Mouse (Mus musculus) midbrain, embryonic 11.5 days (tissue): ENCODE data around the gene Rasa3. TPM values are rescaled to one million over a fixed set of nuclear protein-coding genes. Genes with fewer than 3 reads are reported as not detected.

Experiments used
- ATAC-seq: fragments of 200-750 bp; cut with Nextera tagmentation; 2 replicates; pipeline ENCODE4 v1.8.0; 2017; ENCODE audit warnings: moderate TSS enrichment, moderate library complexity; ENCODE audit not compliant: low FRiP score
- DNase-seq: peaks from one replicate; pipeline ENCODE4 v3.0.0; 2015; ENCODE audit warnings: low spot score; ENCODE audit errors: missing footprints
- H3K27ac ChIP-seq: fragments of 300-500 bp; sonication (generic); 2 replicates; pipeline ENCODE4 v1.5.1; 2014; ENCODE audit warnings: low read depth, low read length
- H3K27me3 ChIP-seq: fragments of 300-500 bp; sonication (generic); 2 replicates; pipeline ENCODE4 v1.6.1; 2014; ENCODE audit warnings: mild to moderate bottlenecking, low read length, moderate library complexity, mixed read lengths; ENCODE audit not compliant: control insufficient read depth, insufficient read depth
- H3K36me3 ChIP-seq: fragments of 300-500 bp; sonication (generic); 2 replicates; pipeline ENCODE4 v1.6.1; 2014; ENCODE audit warnings: mild to moderate bottlenecking, low read length, moderate library complexity, mixed read lengths; ENCODE audit not compliant: control insufficient read depth, insufficient read depth
- H3K4me1 ChIP-seq: fragments of 300-500 bp; sonication (generic); 2 replicates; pipeline ENCODE4 v1.6.1; 2014; ENCODE audit warnings: low read length; ENCODE audit not compliant: control insufficient read depth, insufficient read depth
- H3K4me2 ChIP-seq: fragments of 300-500 bp; sonication (generic); 2 replicates; pipeline ENCODE4 v1.6.1; 2014; ENCODE audit warnings: mild to moderate bottlenecking, moderate library complexity
- H3K4me3 ChIP-seq: fragments of 300-500 bp; sonication (generic); 2 replicates; pipeline ENCODE4 v1.5.1; 2014; ENCODE audit warnings: low read depth, low read length
- H3K9ac ChIP-seq: fragments of 300-500 bp; sonication (generic); 2 replicates; pipeline ENCODE4 v1.6.1; 2014; ENCODE audit warnings: low read length
- H3K9me3 ChIP-seq: fragments of 300-500 bp; sonication (generic); 2 replicates; pipeline ENCODE4 v1.6.1; 2016; ENCODE audit warnings: low read length; ENCODE audit not compliant: control insufficient read depth
- WGBS: fragments of 180-500 bp; shearing (Covaris S2); extraction: QIAGEN DNeasy Blood & Tissue Kit; methylation state at CpG from one replicate; pipeline ENCODE4 v1.1.7; 2014; 5-methylcytosine and 5-hydroxymethylcytosine counted together
- polyA plus RNA-seq: library from polyadenylated mRNA; unstranded; fragments of >200 nt; fragmentation: Nextera tagmentation; extraction: Ambion mirVana; gene quantifications from 2 replicates; pipeline ENCODE4 v1.2.1, GENCODE M21; 2014

Rasa3 gene
- polyA plus RNA-seq, 1 experiment from 2014 or later: 19.8 TPM

DNA sequence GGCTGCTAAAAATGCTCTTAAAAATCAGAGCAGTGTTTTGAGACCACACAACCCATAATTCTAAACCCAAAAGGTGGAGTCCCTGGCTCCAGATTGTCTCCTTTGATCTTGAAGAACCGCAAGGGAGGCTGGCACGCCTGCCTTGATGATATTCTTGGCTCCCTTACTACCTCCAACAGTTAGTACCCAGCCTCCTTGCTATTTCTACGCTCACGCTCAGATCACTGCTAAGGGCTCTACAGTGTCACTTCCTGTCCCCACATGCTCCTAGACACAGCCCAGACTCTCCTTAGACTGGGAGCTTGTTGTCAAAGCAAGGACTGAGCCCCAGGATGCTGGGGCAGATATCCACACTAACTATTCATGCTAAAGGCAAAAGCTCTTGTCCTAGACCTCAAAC lies 46.6 kb downstream of the Rasa3 start:
- 91% methylated on average over 4 of the region's 4 CpGs for WGBS
- ATAC-seq: no peak
- Histone ChIP-seq H3K9me3 (no peaks in the 10 kb centered on the region), H3K4me1 (no peaks in the 10 kb centered on the region), H3K4me2 (no peak overlapping the region), H3K27ac (no peak overlapping the region), H3K27me3 (no peaks in the 10 kb centered on the region), H3K9ac (no peak overlapping the region), H3K36me3 (no peaks in the 10 kb centered on the region), H3K4me3 (no peak overlapping the region)
- DNase-seq: no peak

DNA sequence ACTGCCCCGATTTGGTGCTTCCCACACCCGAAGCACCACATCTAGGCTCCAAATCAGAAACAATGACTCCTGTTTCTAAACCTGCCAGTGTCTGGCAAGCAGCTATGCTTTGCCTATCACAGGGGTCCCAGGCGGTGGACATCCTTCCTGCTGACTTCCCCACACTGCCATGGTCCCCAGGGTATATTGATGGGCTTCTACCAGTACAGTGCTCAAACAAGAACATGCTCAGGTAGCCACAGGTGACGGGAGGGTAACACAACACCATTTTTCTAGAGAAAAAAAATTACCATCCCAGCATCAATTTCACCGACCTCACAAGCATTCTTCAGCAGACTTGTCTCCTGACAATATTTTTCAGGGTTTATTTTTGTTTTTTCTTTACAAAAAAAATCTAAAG lies 47.2 kb downstream of the Rasa3 start:
- Histone ChIP-seq H3K27ac (no peak overlapping the region), H3K4me1 (no peaks in the 10 kb centered on the region), H3K9me3 (no peaks in the 10 kb centered on the region), H3K4me2 (no peak overlapping the region), H3K36me3 (no peaks in the 10 kb centered on the region), H3K27me3 (no peaks in the 10 kb centered on the region), H3K4me3 (no peak overlapping the region), H3K9ac (no peak overlapping the region)
- ATAC-seq (no peak), DNase-seq (no peak)
- 78% methylated on average over 5 of the region's 5 CpGs for whole genome bisulfite sequencing

DNA sequence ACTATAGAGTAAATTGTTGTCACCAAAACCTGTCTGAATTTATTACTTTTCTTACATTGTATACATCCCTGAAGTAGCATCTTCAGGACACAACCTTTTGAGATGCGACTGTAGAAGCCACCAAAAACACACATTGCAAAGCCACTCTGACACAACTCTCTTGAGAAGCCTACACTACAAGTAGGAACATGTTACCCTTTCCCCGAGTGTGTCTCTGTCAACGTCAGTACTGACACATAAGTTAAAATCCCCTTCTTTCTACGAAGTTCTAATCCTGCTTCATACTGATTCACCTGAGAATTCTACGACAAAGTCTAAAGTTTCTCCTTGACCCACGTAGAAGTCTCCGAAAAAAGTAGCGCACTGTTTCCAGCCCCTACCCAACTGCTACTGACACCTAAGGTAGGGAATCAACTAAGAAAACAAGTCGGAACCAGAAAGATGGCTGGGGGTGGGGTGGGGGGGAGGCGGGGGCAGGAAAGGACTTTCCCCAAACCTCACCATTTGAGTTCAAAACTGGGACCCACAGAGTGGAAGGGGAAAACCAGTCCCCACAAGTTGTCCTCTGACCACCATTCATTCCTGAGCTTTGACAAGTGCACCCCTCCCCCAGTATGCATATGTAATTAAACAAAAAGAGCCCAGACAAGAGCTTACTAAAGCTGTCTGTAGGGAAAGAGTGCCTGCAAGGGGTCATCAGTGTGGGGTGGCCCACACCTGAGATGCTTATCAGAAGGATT lies 47.9 kb downstream of the Rasa3 start:
- WGBS: 82% methylated on average over 10 of the region's 10 CpGs
- Histone ChIP-seq H3K4me1 (peaks cover 5% of the 10 kb centered on the region; the same call in 1 of the 2 replicates), H3K4me2 (no peak overlapping the region), H3K36me3 (no peaks in the 10 kb centered on the region), H3K9me3 (no peaks in the 10 kb centered on the region), H3K27ac (no peak overlapping the region), H3K9ac (no peak overlapping the region), H3K27me3 (no peaks in the 10 kb centered on the region), H3K4me3 (no peak overlapping the region)
- DNase-seq: no peak
- ATAC-seq: no peak

DNA sequence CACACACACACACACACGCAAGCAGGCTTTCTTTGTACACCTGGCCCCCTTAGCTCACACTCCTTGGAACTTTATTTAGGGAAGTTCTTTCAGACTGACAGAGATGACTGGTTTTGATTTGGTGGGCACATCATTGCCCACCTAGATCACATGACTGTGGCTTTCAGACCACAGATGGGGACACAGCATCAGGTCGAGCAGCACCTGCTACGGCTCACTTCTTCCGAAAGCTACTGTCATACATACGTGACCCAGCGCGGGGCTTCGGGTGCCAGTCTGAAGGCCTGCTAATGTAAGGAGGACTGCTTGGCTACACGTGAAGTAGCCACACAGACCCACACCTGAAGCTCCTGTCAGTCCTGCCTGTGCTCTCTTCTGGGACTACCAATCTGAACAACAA lies 49.3 kb downstream of the Rasa3 start:
- Histone ChIP-seq H3K9me3 (no peaks in the 10 kb centered on the region), H3K4me1 (peaks cover 15% of the 10 kb centered on the region), H3K4me3 (no peak overlapping the region), H3K36me3 (no peaks in the 10 kb centered on the region), H3K27ac (no peak overlapping the region), H3K9ac (no peak overlapping the region), H3K4me2 (no peak overlapping the region), H3K27me3 (no peaks in the 10 kb centered on the region)
- 94% methylated on average over 9 of the region's 9 CpGs for WGBS
- ATAC-seq (no peak), DNase-seq (no peak)

DNA sequence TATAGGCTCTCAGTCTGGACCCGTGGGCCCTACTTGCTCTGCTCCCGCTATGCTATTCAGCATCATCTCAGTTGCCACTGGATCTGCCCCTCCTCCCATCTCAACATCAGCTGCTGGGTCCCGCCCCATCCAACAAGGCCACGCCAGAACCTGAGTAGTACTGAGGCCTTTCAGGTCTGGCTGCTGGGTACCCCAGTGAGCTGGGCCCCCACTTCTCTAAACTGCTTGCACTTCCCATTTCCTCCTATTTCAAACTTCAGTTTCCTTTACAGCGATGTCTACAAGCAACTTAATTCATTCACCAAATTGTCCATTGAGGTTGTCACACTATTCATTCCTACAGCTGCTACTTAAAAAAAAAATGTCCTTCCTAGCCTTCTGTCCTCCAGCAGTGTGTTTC lies 49.8 kb downstream of the Rasa3 start:
- Histone ChIP-seq H3K4me2 (no peak overlapping the region), H3K9me3 (no peaks in the 10 kb centered on the region), H3K9ac (no peak overlapping the region), H3K27ac (no peak overlapping the region), H3K4me3 (no peak overlapping the region), H3K4me1 (peaks cover 18% of the 10 kb centered on the region), H3K36me3 (no peaks in the 10 kb centered on the region), H3K27me3 (no peaks in the 10 kb centered on the region)
- WGBS: 93% methylated on average over 5 of the region's 5 CpGs
- ATAC-seq (no peak), DNase-seq (no peak)

DNA sequence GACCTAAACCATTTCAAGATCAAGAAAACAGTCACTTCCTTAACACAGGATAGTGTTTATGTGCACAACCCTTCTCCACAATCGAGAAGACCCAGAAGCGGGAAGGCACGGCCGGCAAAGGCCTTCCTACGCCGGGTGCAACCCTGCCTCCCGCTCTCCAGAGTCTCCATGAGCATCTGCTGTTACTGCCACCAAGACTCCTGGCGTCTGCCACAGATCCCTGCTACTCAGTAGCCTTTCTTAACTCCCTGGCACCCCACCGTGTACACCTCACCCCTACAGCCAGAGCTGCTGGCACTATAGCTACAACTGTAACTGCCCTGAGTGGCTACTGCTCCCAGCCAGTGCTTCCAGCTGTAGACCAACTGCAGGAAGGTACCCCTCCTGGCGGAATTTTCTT lies 51.3 kb downstream of the Rasa3 start:
- DNase-seq (no peak), ATAC-seq (no peak)
- Histone ChIP-seq H3K9ac (no peak overlapping the region), H3K4me1 (peaks cover 18% of the 10 kb centered on the region), H3K27me3 (no peaks in the 10 kb centered on the region), H3K9me3 (no peaks in the 10 kb centered on the region), H3K4me2 (no peak overlapping the region), H3K27ac (no peak overlapping the region), H3K36me3 (no peaks in the 10 kb centered on the region), H3K4me3 (no peak overlapping the region)
- WGBS: 87% methylated on average over 10 of the region's 10 CpGs

DNA sequence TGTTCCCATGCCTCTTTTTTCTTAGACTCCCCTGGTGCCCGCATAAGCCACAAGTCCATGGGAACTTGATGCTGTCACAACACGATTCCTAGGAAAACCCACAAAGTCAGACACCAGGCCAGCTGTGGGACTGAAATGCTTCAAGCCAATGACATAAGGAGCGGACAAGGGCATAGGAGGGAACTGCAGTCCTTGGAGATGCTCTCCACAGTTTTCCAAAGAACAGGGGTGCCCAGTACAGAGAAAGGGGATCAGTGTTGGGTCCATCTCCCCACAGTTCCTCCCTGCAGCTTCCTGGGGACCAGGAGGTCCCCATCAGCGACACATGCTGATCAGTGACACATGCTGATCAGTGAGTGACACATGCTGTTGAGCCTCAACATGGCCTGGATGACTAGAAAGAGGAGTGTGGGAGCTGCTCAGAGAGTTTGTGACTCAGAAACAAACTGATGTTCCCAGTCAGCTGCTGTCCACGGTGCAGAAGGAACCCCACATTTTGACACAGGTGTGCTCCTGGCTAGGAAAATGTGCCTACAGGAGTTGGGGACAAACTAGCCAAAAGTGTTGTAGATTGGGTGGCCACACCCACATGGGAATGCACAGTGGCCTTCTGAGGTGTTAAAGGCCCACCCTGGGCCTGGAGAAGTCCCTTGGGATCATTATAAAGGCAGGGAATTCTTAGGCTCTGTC lies 52.0 kb downstream of the Rasa3 start:
- H3K9ac ChIP-seq: no peak overlapping the region
- 79% methylated on average over 5 of the region's 5 CpGs for WGBS
- ATAC-seq: no peak
- H3K27me3 ChIP-seq: no peaks in the 10 kb centered on the region
- no peak overlapping the region for H3K4me3 ChIP-seq
- peaks cover 18% of the 10 kb centered on the region for H3K4me1 ChIP-seq
- no peaks in the 10 kb centered on the region for H3K9me3 ChIP-seq
- H3K27ac ChIP-seq: no peak overlapping the region
- no peak overlapping the region for H3K4me2 ChIP-seq
- no peaks in the 10 kb centered on the region for H3K36me3 ChIP-seq
- DNase-seq: no peak

DNA sequence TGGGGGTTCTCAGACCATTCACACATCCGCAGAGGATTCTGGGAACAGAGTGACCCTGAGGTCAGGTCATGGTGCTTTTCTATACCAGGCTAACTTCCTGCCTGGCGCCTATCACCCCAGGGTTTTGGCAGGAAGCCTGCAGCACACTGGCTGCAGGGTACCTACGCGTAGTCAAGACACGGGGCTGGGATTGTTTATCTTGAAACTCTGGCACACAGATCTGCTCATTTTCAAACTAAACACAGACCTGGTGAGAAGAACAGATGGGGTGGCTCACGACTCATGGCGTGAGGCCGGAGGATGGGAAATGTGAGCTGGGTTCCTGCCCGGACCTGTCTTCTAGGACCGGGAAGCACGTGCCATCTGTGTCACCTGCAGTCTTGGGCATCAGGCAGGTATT lies 52.5 kb downstream of the Rasa3 start:
- Histone ChIP-seq H3K4me3 (no peak overlapping the region), H3K27ac (no peak overlapping the region), H3K4me2 (no peak overlapping the region), H3K9me3 (no peaks in the 10 kb centered on the region), H3K27me3 (no peaks in the 10 kb centered on the region), H3K36me3 (no peaks in the 10 kb centered on the region), H3K9ac (no peak overlapping the region), H3K4me1 (peaks cover 18% of the 10 kb centered on the region)
- WGBS: 79% methylated on average over 11 of the region's 11 CpGs
- ATAC-seq (no peak), DNase-seq (no peak)

DNA sequence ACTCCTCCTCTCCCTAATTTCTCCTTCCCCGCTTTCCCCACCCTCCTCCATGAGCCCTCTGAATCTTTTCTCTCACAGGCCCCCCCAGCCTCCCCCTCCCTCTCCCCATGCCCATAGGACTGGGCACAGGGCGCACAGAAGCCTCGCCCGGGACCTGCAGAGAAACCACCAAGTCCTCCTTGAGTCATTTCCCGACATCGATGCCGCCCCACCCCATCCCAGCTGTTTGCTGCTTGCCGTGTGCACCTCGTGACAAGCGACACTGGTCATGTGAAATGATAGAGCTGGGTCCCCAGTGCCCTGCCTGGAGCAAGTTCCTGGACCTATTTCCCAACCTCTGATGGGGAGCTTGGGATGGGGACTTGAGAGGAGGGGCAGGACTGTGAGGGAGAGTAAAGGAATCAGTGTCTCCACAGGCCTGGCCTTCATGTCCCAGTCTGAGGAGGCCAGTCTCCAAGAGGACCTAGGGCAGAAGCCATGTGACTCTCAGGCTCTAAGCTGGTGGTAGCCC lies 53.4 kb downstream of the Rasa3 start:
- peak; percentile 91 for DNase-seq
- Histone ChIP-seq H3K9ac (peak overlapping the region; percentile 39), H3K4me2 (no peak overlapping the region), H3K36me3 (no peaks in the 10 kb centered on the region), H3K4me3 (no peak overlapping the region), H3K9me3 (no peaks in the 10 kb centered on the region), H3K27me3 (no peaks in the 10 kb centered on the region), H3K4me1 (peaks cover 18% of the 10 kb centered on the region), H3K27ac (peak overlapping the region; percentile 67; the same call in 1 of the 2 replicates)
- peak; percentile 52; the same call in 1 of the 2 replicates for ATAC-seq
- WGBS: 80% methylated on average over 10 of the region's 10 CpGs
